Mouse (Mus musculus) liver, embryonic 14.5 days (tissue): ENCODE results near the gene Tmem258.

ENCODE experiments used
- CTCF ChIP-seq: IDR thresholded peaks from 2 replicates; pipeline ENCODE4 v1.5.1; 2016; ENCODE audit warnings: antibody characterized with exemption, low read depth, control low read depth
- EP300 ChIP-seq: IDR thresholded peaks from 2 replicates; pipeline ENCODE4 v1.6.1; 2016; ENCODE audit warnings: antibody characterized with exemption, low read depth

DNA sequence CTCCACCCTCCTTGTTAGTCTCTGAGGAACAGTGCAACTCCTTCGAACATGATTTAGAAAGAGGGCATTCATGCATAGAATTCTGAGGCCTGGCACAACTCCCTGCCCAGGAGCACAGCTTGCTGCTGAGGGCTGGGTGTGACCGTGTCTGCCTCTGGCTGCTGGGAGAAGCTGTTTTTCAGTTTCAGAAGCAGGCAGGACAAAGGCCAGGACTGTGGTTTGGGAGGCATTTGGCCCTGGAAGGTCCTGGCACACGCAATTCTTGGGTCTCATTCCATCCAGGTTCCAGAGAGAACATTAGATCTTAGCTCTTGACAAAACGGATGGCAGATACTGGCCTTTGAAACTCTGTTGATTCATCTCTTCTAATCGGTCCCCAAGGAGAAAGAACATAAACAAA, 8.6 kb upstream of the Tmem258 start:
- no peak for TF ChIP-seq CTCF
- no peak for TF ChIP-seq EP300
